In the genomic region with DNA sequence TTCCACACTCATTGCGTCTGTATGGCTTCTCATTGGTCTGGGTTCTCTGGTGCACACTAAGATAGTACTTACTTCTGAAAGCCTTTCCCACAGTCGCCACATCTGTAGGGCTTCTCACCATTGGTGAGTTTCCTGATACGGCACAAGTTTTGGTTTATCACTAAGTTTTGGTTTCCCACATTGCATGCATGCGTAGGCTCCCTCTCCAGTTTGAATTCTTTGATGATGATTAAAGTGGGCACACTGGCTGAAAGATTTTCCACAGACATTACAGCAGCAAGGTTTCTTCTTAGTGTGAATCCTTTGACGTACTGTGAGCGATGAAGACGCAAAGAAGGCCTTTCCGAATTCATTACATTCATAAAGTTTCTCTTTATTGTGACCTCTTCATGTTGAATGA, we compare ENCODE assay signal across 37 mouse cellular contexts. TPM values are rescaled to one million over a fixed set of nuclear protein-coding genes. Genes with fewer than 3 reads are reported as not detected.
"Had no signal": no experiment of that assay in that cellular context is flagged by ENCODE, and none has a peak within 500 bp of the region (broad histone marks: within the 10 kb centered on the region; RNA-seq: fewer than 3 reads in every experiment).

TSS of gene Gm10428 (plus strand) at position 321 of the 400 bp plus-strand sequence.

- ATAC-seq: hindbrain, postnatal 0 days; intestine, embryonic 16.5 days; liver, embryonic 12.5 days had no signal

- DNase-seq: gastrocnemius, adult 2 months; gastrocnemius, postnatal 10 days; gastrocnemius, postnatal 25 days; heart, adult 2 months; heart, postnatal 4 days; kidney, adult 18-20 months; kidney, adult 9 months; kidney, postnatal 10 days; kidney, postnatal 25 days; kidney, postnatal 4 days; left cerebral cortex, postnatal 4 days had no signal

- H3K4me3 ChIP-seq: gastrocnemius, adult 2 months; heart, adult 2 months; heart, embryonic 13.5 days; heart, embryonic 15.5 days; hindbrain, embryonic 10.5 days; hindbrain, embryonic 13.5 days; hindbrain, embryonic 15.5 days; layer of hippocampus, adult 2 months; left cerebral cortex, adult 2 months; limb, embryonic 12.5 days; limb, embryonic 15.5 days; liver, embryonic 12.5 days had no signal

- H3K4me2 ChIP-seq: heart, embryonic 11.5 days; heart, embryonic 13.5 days; heart, embryonic 15.5 days; hindbrain, embryonic 13.5 days; hindbrain, embryonic 15.5 days; limb, embryonic 12.5 days; limb, embryonic 15.5 days; liver, embryonic 12.5 days had no signal

- H3K27ac ChIP-seq: gastrocnemius, adult 2 months; heart, adult 2 months; heart, embryonic 13.5 days; heart, embryonic 15.5 days; hindbrain, embryonic 10.5 days; hindbrain, embryonic 13.5 days; hindbrain, embryonic 15.5 days; hindbrain, postnatal 0 days; layer of hippocampus, adult 2 months; left cerebral cortex, adult 2 months; limb, embryonic 12.5 days; limb, embryonic 15.5 days; liver, embryonic 12.5 days; liver, embryonic 14.5 days had no signal

- H3K9me3 ChIP-seq: heart, embryonic 13.5 days; heart, embryonic 15.5 days; hindbrain, embryonic 10.5 days; hindbrain, embryonic 13.5 days; hindbrain, embryonic 15.5 days; limb, embryonic 12.5 days; limb, embryonic 15.5 days; liver, embryonic 12.5 days had no signal

- H3K36me3 ChIP-seq: heart, embryonic 13.5 days; heart, embryonic 15.5 days; hindbrain, embryonic 10.5 days; hindbrain, embryonic 13.5 days; hindbrain, embryonic 15.5 days; limb, embryonic 12.5 days; limb, embryonic 15.5 days; liver, embryonic 12.5 days had no signal

- H3K9ac ChIP-seq: heart, embryonic 13.5 days; heart, embryonic 15.5 days; hindbrain, embryonic 13.5 days; hindbrain, embryonic 15.5 days; limb, embryonic 12.5 days; limb, embryonic 15.5 days; liver, embryonic 12.5 days; liver, embryonic 14.5 days had no signal

RNA-seq across cellular contexts. Expression of gene Gm10428, which starts in this region (rescaled TPM):
- total RNA-seq: gastrocnemius, adult 2 months; gastrocnemius, postnatal 10 days; gastrocnemius, postnatal 25 days; gastrocnemius, postnatal 4 days; granulocyte monocyte progenitor cell, adult 5-6 weeks; heart, adult 2 months; heart, postnatal 25 days; heart, postnatal 4 days; hindbrain, postnatal 0 days; layer of hippocampus, adult 2 months; layer of hippocampus, postnatal 10 days; layer of hippocampus, postnatal 25 days; left cerebral cortex, adult 2 months; left cerebral cortex, postnatal 25 days; left cerebral cortex, postnatal 4 days; liver, adult 2 months had no signal
- polyA plus RNA-seq: frontal cortex, adult 2 months; heart, adult 2 months; heart, embryonic 11.5 days; heart, embryonic 13.5 days; heart, embryonic 15.5 days; heart, postnatal 0 days; hindbrain, embryonic 10.5 days; hindbrain, embryonic 13.5 days; hindbrain, embryonic 15.5 days; hindbrain, postnatal 0 days; intestine, embryonic 14.5 days; intestine, embryonic 16.5 days; kidney, embryonic 16.5 days; limb, embryonic 12.5 days; limb, embryonic 15.5 days; liver, adult 2 months; liver, embryonic 12.5 days; liver, embryonic 14.5 days; liver, embryonic 16.5 days had no signal
